Mouse (Mus musculus): ENCODE data around the gene Rbfox1.

DNA sequence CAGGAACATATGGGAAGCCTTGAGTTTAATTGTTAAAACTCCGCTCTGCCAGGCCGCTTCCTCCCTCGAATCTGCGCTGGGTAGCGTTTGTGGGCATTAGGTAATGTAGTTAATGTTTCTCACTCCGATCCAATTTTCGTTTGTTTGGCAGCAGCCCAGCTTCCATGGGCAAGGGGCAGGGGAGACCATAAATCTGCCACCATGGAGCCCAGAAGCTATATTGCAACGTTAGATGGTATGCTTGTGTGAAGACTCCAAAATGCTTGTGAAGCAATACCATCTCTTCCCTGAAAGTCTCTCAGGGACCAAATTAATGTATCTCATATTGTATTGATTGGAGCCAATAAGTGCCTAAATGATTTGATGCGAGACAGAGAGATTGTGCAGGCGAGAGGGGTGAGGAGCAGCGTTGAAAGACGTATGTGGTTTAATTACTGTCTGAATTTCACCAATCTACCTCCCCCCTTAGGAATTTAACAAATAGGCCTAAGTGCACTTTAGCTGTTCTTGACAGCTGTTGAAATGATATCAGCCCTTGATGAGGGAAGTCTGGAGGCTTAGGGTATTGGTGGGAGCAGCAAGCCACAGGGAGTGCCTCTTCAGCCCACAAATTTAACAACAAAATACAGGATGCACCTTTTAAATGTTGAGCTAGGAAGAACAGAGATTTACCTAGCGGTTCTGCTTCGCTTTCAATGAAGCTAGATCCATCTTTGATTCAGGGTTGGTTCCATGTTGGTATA is 884.5 kb downstream of the Rbfox1 start:
- TF ChIP-seq POLR2A (IDR thresholded peaks at IDR 0.05; ENCODE audit: insufficient read depth, low read depth, low read length) = no peak
- TF ChIP-seq CTCF (IDR thresholded peaks at IDR 0.05; ENCODE audit: insufficient read depth, low read depth, low read length) = no peak

Measured in olfactory bulb, adult 2 months (tissue).